Mouse (Mus musculus): ENCODE measurements at regions not wholly inside any gene's neighbourhood (a gene's known extent, or its start where the extent isn't known, plus 50 kb on each side); places are given as distances from the start of the nearest gene placed in this dataset.

GRCm38 (mm10) chr3:52557296-52557695 is 289.2 kb downstream of the Foxo1 start:
- in situ Hi-C loops (cut with MboI; ENCODE audit: low pct_unique_long_range_greater_than_20kb in 1 of 2, low sequenced_read_pairs in 2 of 2, unreplicated experiment in 1 of 2), result no loop called here

- in situ Hi-C loops (cut with MboI; ENCODE audit: low pct_unique_long_range_greater_than_20kb in 1 of 2, low sequenced_read_pairs in 2 of 2, unreplicated experiment in 1 of 2), result no loop called here
These were observed 286.9 kb downstream of the Foxo1 start for GRCm38 (mm10) chr3:52555038-52555437.

- in situ Hi-C loops (cut with MboI; ENCODE audit: low pct_unique_long_range_greater_than_20kb in 1 of 2, low sequenced_read_pairs in 2 of 2, unreplicated experiment in 1 of 2), result no loop called here
These were observed 286.4 kb downstream of the Foxo1 start for GRCm38 (mm10) chr3:52554490-52554889.

- in situ Hi-C loops (cut with MboI; ENCODE audit: low pct_unique_long_range_greater_than_20kb in 1 of 2, low sequenced_read_pairs in 2 of 2, unreplicated experiment in 1 of 2), result no loop called here
These were observed 280.2 kb downstream of the Foxo1 start for GRCm38 (mm10) chr3:52548201-52548893.

- in situ Hi-C loops (cut with MboI; ENCODE audit: low pct_unique_long_range_greater_than_20kb in 1 of 2, low sequenced_read_pairs in 2 of 2, unreplicated experiment in 1 of 2), result no loop called here
These were observed 277.9 kb downstream of the Foxo1 start for GRCm38 (mm10) chr3:52546035-52546434.

GRCm38 (mm10) chr3:52543006-52543405 is 274.9 kb downstream of the Foxo1 start:
- in situ Hi-C loops (cut with MboI; ENCODE audit: low pct_unique_long_range_greater_than_20kb in 1 of 2, low sequenced_read_pairs in 2 of 2, unreplicated experiment in 1 of 2), result no loop called here

- in situ Hi-C loops (cut with MboI; ENCODE audit: low pct_unique_long_range_greater_than_20kb in 1 of 2, low sequenced_read_pairs in 2 of 2, unreplicated experiment in 1 of 2), result no loop called here
These were observed 272.8 kb downstream of the Foxo1 start for GRCm38 (mm10) chr3:52540862-52541380.

- in situ Hi-C loops (cut with MboI; ENCODE audit: low pct_unique_long_range_greater_than_20kb in 1 of 2, low sequenced_read_pairs in 2 of 2, unreplicated experiment in 1 of 2), result no loop called here
These were observed 271.8 kb downstream of the Foxo1 start for GRCm38 (mm10) chr3:52539813-52540378.

GRCm38 (mm10) chr3:52538306-52538705 is 270.2 kb downstream of the Foxo1 start:
- in situ Hi-C loops (cut with MboI; ENCODE audit: low pct_unique_long_range_greater_than_20kb in 1 of 2, low sequenced_read_pairs in 2 of 2, unreplicated experiment in 1 of 2), result no loop called here

- in situ Hi-C loops (cut with MboI; ENCODE audit: low pct_unique_long_range_greater_than_20kb in 1 of 2, low sequenced_read_pairs in 2 of 2, unreplicated experiment in 1 of 2), result no loop called here
These were observed 269.3 kb downstream of the Foxo1 start for GRCm38 (mm10) chr3:52537362-52537911.

GRCm38 (mm10) chr3:52535411-52536021 is 267.4 kb downstream of the Foxo1 start:
- in situ Hi-C loops (cut with MboI; ENCODE audit: low pct_unique_long_range_greater_than_20kb in 1 of 2, low sequenced_read_pairs in 2 of 2, unreplicated experiment in 1 of 2), result no loop called here

GRCm38 (mm10) chr3:52534118-52534517 is 266.0 kb downstream of the Foxo1 start:
- in situ Hi-C loops (cut with MboI; ENCODE audit: low pct_unique_long_range_greater_than_20kb in 1 of 2, low sequenced_read_pairs in 2 of 2, unreplicated experiment in 1 of 2), result no loop called here

- in situ Hi-C loops (cut with MboI; ENCODE audit: low pct_unique_long_range_greater_than_20kb in 1 of 2, low sequenced_read_pairs in 2 of 2, unreplicated experiment in 1 of 2), result no loop called here
These were observed 263.7 kb downstream of the Foxo1 start for GRCm38 (mm10) chr3:52531686-52532351.

GRCm38 (mm10) chr3:52530406-52530970 is 262.4 kb downstream of the Foxo1 start:
- in situ Hi-C loops (cut with MboI; ENCODE audit: low pct_unique_long_range_greater_than_20kb in 1 of 2, low sequenced_read_pairs in 2 of 2, unreplicated experiment in 1 of 2), result no loop called here

- in situ Hi-C loops (cut with MboI; ENCODE audit: low pct_unique_long_range_greater_than_20kb in 1 of 2, low sequenced_read_pairs in 2 of 2, unreplicated experiment in 1 of 2), result no loop called here
These were observed 261.0 kb downstream of the Foxo1 start for GRCm38 (mm10) chr3:52529136-52529535.

- in situ Hi-C loops (cut with MboI; ENCODE audit: low pct_unique_long_range_greater_than_20kb in 1 of 2, low sequenced_read_pairs in 2 of 2, unreplicated experiment in 1 of 2), result no loop called here
These were observed 260.4 kb downstream of the Foxo1 start for GRCm38 (mm10) chr3:52528521-52528920.

GRCm38 (mm10) chr3:52527781-52528180 is 259.6 kb downstream of the Foxo1 start:
- in situ Hi-C loops (cut with MboI; ENCODE audit: low pct_unique_long_range_greater_than_20kb in 1 of 2, low sequenced_read_pairs in 2 of 2, unreplicated experiment in 1 of 2), result no loop called here

GRCm38 (mm10) chr3:52527010-52527754 is 259.0 kb downstream of the Foxo1 start:
- in situ Hi-C loops (cut with MboI; ENCODE audit: low pct_unique_long_range_greater_than_20kb in 1 of 2, low sequenced_read_pairs in 2 of 2, unreplicated experiment in 1 of 2), result no loop called here
